Mouse (Mus musculus) spleen, postnatal 14 days (tissue): ENCODE measurements around the gene Macrod2.
"Not testable (repeated sequence)": the region's sequence is repeated elsewhere in the genome, so short reads cannot be mapped to it uniquely, and the experiment has no call there.

ENCODE experiments used
- DNase-seq, 2 experiments: peaks; one replicate each; pipeline ENCODE4 v3.0.0; 2021 to 2022; ENCODE audit warnings: low spot score in 2 of 2

Macrod2 gene

GRCm38 (mm10) chr2:140698585-140698984 lies 303.5 kb downstream of the Macrod2 start:
- no peak for DNase-seq

- no peak for DNase-seq
Measured at GRCm38 (mm10) chr2:140703377-140703776, 308.3 kb downstream of the Macrod2 start.

- no peak for DNase-seq
Measured at GRCm38 (mm10) chr2:140704146-140704545, 309.0 kb downstream of the Macrod2 start.

GRCm38 (mm10) chr2:140705278-140705677 lies 310.2 kb downstream of the Macrod2 start:
- no peak for DNase-seq

GRCm38 (mm10) chr2:140707550-140707949 lies 312.4 kb downstream of the Macrod2 start:
- DNase-seq: no peak

GRCm38 (mm10) chr2:140715822-140716221 lies 320.7 kb downstream of the Macrod2 start:
- no peak for DNase-seq

GRCm38 (mm10) chr2:140717407-140717806 lies 322.3 kb downstream of the Macrod2 start:
- DNase-seq: no peak

- no peak for DNase-seq
Measured at GRCm38 (mm10) chr2:140732616-140733183, 337.6 kb downstream of the Macrod2 start.

GRCm38 (mm10) chr2:140740511-140740910 lies 345.4 kb downstream of the Macrod2 start:
- no peak for DNase-seq

GRCm38 (mm10) chr2:140742954-140743353 lies 347.8 kb downstream of the Macrod2 start:
- not testable (repeated sequence) for DNase-seq

- DNase-seq: no peak
Measured at GRCm38 (mm10) chr2:140758881-140759280, 363.8 kb downstream of the Macrod2 start.

- no peak for DNase-seq
Measured at GRCm38 (mm10) chr2:140759732-140760131, 364.6 kb downstream of the Macrod2 start.

GRCm38 (mm10) chr2:140760137-140760536 lies 365.0 kb downstream of the Macrod2 start:
- DNase-seq: no peak

- no peak for DNase-seq
Measured at GRCm38 (mm10) chr2:140763076-140763891, 368.2 kb downstream of the Macrod2 start.

GRCm38 (mm10) chr2:140769473-140769872 lies 374.4 kb downstream of the Macrod2 start:
- DNase-seq: no peak

- DNase-seq: no peak
Measured at GRCm38 (mm10) chr2:140772825-140773224, 377.7 kb downstream of the Macrod2 start.

- no peak for DNase-seq
Measured at GRCm38 (mm10) chr2:140773456-140773855, 378.3 kb downstream of the Macrod2 start.

- DNase-seq: no peak
Measured at GRCm38 (mm10) chr2:140774808-140775370, 379.8 kb downstream of the Macrod2 start.

- DNase-seq: no peak
Measured at GRCm38 (mm10) chr2:140775448-140776101, 380.5 kb downstream of the Macrod2 start.

- DNase-seq: no peak
Measured at GRCm38 (mm10) chr2:140778212-140778611, 383.1 kb downstream of the Macrod2 start.

- no peak for DNase-seq
Measured at GRCm38 (mm10) chr2:140783041-140783440, 387.9 kb downstream of the Macrod2 start.

GRCm38 (mm10) chr2:140784626-140785025 lies 389.5 kb downstream of the Macrod2 start:
- no peak for DNase-seq
